Mouse (Mus musculus): ENCODE measurements around the gene Spty2d1.

DNA sequence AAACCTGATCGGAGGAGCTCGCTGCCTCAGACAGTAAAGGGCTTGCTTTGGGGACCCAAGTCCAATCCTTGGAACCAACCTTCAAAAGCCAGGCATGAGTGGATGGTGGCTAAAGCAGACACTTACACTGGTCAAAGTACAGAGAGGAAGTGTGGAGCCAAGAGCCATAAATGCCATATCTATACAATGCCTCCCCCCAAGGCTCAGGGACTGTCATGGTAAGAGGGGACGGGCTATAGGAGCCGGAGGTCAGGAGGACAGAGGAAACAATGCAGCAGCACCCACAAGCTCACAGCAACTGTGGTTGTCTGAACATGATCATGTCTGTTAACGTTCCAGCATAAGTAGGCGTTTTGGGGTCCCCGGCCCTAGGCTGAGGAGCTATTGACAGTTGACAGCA lies 16.2 kb upstream of the Spty2d1 start:
- TF ChIP-seq CTCF (IDR thresholded peaks at IDR 0.05) (no peak), EP300 (IDR thresholded peaks at IDR 0.05) (no peak)

All from lung, postnatal 0 days (tissue).